ENCODE assay signal across 9 mouse cellular contexts in genomic region chr7:68021741-68022140, GRCm38 (mm10).
DNase-seq lines count a peak whose midpoint lies in the region; ATAC-seq and TF ChIP-seq lines count a peak whose summit lies in the region.
"Had no signal": no experiment of that assay in that cellular context is flagged by ENCODE, and none has a peak within 500 bp of the region (broad histone marks: within the 10 kb centered on the region; RNA-seq: fewer than 3 reads in every experiment).

No protein-coding gene starts in this region.

- H3K27ac ChIP-seq in liver, adult 2 months (replicated peaks; ENCODE audit: insufficient read depth, low read depth, low read length) = no peak overlapping the region
- H3K27ac ChIP-seq in liver, embryonic 12.5 days = no peak overlapping the region
- peak overlapping the region; percentile 73 for H3K27ac ChIP-seq in heart, embryonic 10.5 days
- H3K27ac ChIP-seq in hindbrain, embryonic 14.5 days = no peak overlapping the region

- no peak for TF ChIP-seq POLR2A in liver, adult 2 months (IDR thresholded peaks at IDR 0.05; ENCODE audit: extremely low read depth, insufficient read depth, low read length)

- no peaks in the 10 kb centered on the region for H3K9me3 ChIP-seq in liver, embryonic 12.5 days (replicated peaks)
- H3K9me3 ChIP-seq in heart, embryonic 10.5 days = no peaks in the 10 kb centered on the region
- no peaks in the 10 kb centered on the region for H3K9me3 ChIP-seq in hindbrain, embryonic 14.5 days (ENCODE audit: control insufficient read depth, low read length)

- no peak overlapping the region for H3K9ac ChIP-seq in liver, adult 2 months (ENCODE audit: low read depth, low read length)
- no peak overlapping the region for H3K9ac ChIP-seq in liver, embryonic 12.5 days
- H3K9ac ChIP-seq in hindbrain, embryonic 14.5 days = no peak overlapping the region

- no peaks in the 10 kb centered on the region for H3K79me2 ChIP-seq in liver, adult 2 months (ENCODE audit: control insufficient read depth, insufficient read depth, low read length)

- H3K27me3 ChIP-seq in liver, adult 2 months (ENCODE audit: control insufficient read depth, insufficient read depth, low read length) = no peaks in the 10 kb centered on the region
- H3K27me3 ChIP-seq in liver, embryonic 12.5 days (replicated peaks) = no peaks in the 10 kb centered on the region
- H3K27me3 ChIP-seq in heart, embryonic 10.5 days (ENCODE audit: insufficient read depth, poor library complexity, severe bottlenecking) = no peaks in the 10 kb centered on the region
- no peaks in the 10 kb centered on the region for H3K27me3 ChIP-seq in hindbrain, embryonic 14.5 days (ENCODE audit: control insufficient read depth, insufficient read depth, low read length)

- H3K4me2 ChIP-seq in liver, embryonic 12.5 days = no peak overlapping the region
- no peak overlapping the region for H3K4me2 ChIP-seq in hindbrain, embryonic 14.5 days (replicated peaks)

- H3K4me1 ChIP-seq in liver, adult 2 months (ENCODE audit: control insufficient read depth, insufficient read depth, low read length) = no peaks in the 10 kb centered on the region
- H3K4me1 ChIP-seq in liver, embryonic 12.5 days = peaks cover 60% of the 10 kb centered on the region
- H3K4me1 ChIP-seq in heart, embryonic 10.5 days = peaks cover 89% of the 10 kb centered on the region
- H3K4me1 ChIP-seq in hindbrain, embryonic 14.5 days (replicated peaks; ENCODE audit: control insufficient read depth, insufficient read depth, low read length) = peaks cover 23% of the 10 kb centered on the region

- no peak for TF ChIP-seq CTCF in liver, adult 2 months (IDR thresholded peaks at IDR 0.05; ENCODE audit: low read depth, low read length)

- H3K4me3 ChIP-seq in liver, adult 2 months (ENCODE audit: insufficient read depth, low read depth, low read length) = no peak overlapping the region
- no peak overlapping the region for H3K4me3 ChIP-seq in liver, embryonic 12.5 days
- no peak overlapping the region for H3K4me3 ChIP-seq in heart, embryonic 10.5 days
- H3K4me3 ChIP-seq in hindbrain, embryonic 14.5 days (replicated peaks; ENCODE audit: low read length) = no peak overlapping the region

- WGBS in liver, adult 2 months = 38% methylated on average over 2 of the region's 2 CpGs
- WGBS in liver, embryonic 12.5 days (ENCODE audit: insufficient replicate concordance) = 61% methylated on average over 2 of the region's 2 CpGs
- 17% methylated on average over 2 of the region's 2 CpGs for WGBS in heart, embryonic 10.5 days
- 79% methylated on average over 2 of the region's 2 CpGs for WGBS in hindbrain, embryonic 14.5 days

- no peak for ATAC-seq in liver, embryonic 12.5 days
- no peak for ATAC-seq in monocyte, adult 5-6 weeks (replicated peaks; ENCODE audit: insufficient number of reproducible peaks, low FRiP score, low TSS enrichment, poor library complexity, severe bottlenecking)
- ATAC-seq in hindbrain, embryonic 14.5 days (ENCODE audit: low FRiP score) = no peak

- H3K36me3 ChIP-seq in liver, adult 2 months (ENCODE audit: control insufficient read depth, insufficient read depth, low read length) = no peaks in the 10 kb centered on the region
- peaks cover 4% of the 10 kb centered on the region; the same call in 1 of the 2 replicates for H3K36me3 ChIP-seq in liver, embryonic 12.5 days
- H3K36me3 ChIP-seq in heart, embryonic 10.5 days = peaks cover 7% of the 10 kb centered on the region; the same call in 1 of the 2 replicates
- H3K36me3 ChIP-seq in hindbrain, embryonic 14.5 days (replicated peaks; ENCODE audit: control insufficient read depth, insufficient read depth) = no peaks in the 10 kb centered on the region; the same call in 1 of the 2 replicates

- DNase-seq in liver, adult 2 months (ENCODE audit: extremely low read depth, low read depth, low spot score) = peak; percentile 2
- no peak for DNase-seq in heart, embryonic 10.5 days (ENCODE audit: low spot score)
- DNase-seq in kidney, postnatal 25 days = peak; percentile 32 to 74
- peak; percentile 86 for DNase-seq in urinary bladder, postnatal 14 days (ENCODE audit: low spot score)
- DNase-seq in embryo, embryonic 11 days = no peak
- no peak for DNase-seq in hindbrain, embryonic 14.5 days (ENCODE audit: low spot score)
- DNase-seq: layer of hippocampus, postnatal 36 days had no signal

Comparison
In these comparisons a context has a peak if more than half of its experiments do, and no peak if none do; other contexts are left out.
1. DNase-seq: peak in liver, adult 2 months (single experiment), kidney, postnatal 25 days (2 of 2) and urinary bladder, postnatal 14 days (single experiment); none in heart, embryonic 10.5 days (single experiment), embryo, embryonic 11 days (single experiment) and hindbrain, embryonic 14.5 days (single experiment).